Mouse (Mus musculus) activated CD4-positive, CD25-positive, alpha-beta regulatory T cell (primary cell): Measurements from ENCODE around the gene Ubl7. TPM values are rescaled to one million over a fixed set of nuclear protein-coding genes. Genes with fewer than 3 reads are reported as not detected.

Experiments used
- polyA plus RNA-seq, 2 experiments: library from polyadenylated mRNA; unstranded; fragments of 100-300 nt; shearing (Covaris generic); gene quantifications; one replicate each; pipeline ENCODE4 v1.2.1; 2017

Ubl7 gene
- 100 to 1,000 TPM; 113 to 114 TPM for polyA plus RNA-seq

DNA sequence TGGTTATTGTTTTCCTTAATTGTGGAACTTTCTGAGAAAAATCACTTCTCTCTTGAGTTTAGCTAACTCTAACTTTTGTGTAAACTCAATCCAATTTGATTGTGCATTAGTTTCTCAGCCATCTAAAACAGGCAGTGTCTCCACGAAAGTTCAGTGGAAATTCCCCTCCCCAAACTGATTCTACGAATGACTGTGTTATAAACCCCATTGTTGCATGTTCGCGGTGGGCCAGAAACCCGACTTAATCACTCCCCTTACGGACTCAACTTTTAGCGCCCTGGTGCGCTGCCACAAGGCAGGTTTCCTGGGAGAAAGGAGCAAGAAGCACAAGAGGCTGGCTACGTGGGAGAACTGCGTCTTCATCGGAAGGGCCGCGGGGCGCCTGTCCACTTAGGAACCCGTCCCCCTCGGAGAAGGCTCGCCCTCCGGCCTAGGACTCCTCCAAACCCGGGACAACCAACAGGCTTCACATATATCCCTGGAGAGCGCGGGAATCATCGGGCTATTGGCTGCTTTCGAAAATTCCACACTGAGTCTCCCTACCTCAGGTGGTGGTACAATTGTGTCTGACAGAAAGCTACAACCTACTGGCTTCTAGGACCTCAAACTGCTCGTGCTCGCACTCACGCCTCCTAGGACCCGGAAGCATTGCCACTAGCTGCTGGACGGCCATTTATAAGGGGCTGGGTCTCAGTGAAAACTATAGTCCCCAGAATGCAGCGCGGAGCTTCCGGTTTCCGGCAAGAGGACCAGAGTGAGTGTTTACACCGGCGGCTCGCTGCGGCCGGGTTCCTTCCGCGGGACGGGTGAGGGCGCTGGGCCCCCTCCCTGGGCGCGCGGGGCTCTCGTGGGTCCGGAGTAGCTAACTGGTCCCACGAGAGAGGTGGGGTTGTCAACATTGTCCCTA is at the start of gene Ubl7:
Gene Ubl7 (plus strand): TSS at position 726 of the 907 bp plus-strand sequence.

GRCm38 (mm10) chr9:57939431-57940348 is 28.9 kb downstream of the Ubl7 start, which contains the start of gene Sema7a:
Gene Sema7a, plus strand, starts transcription at chr9:57940112.

Other genes with a start within 250 kb of the Ubl7 start
- gene Cyp1a2, start 227.3 kb upstream of the Ubl7 start, polyA plus RNA-seq, result under 1 TPM in 1 of 2 experiments, not detected in 1; 0.12 TPM
- gene Cyp1a1, start 223.1 kb upstream of the Ubl7 start, polyA plus RNA-seq, result under 1 TPM in 1 of 2 experiments, not detected in 1; 0.32 TPM
- 10 to 100 TPM; 29.6 to 35.3 TPM for gene Edc3, start 202.4 kb upstream of the Ubl7 start, polyA plus RNA-seq
- gene Clk3, start 145.1 kb upstream of the Ubl7 start, polyA plus RNA-seq, result 100 to 1,000 TPM; 118 to 137 TPM
- gene Arid3b, start 74.2 kb upstream of the Ubl7 start, polyA plus RNA-seq, result 10 to 100 TPM; 29.7 to 43.5 TPM
- gene Sema7a, start 29.1 kb downstream of the Ubl7 start, polyA plus RNA-seq, result 1 to 10 TPM in 1 of 2 experiments, under 1 TPM in 1; 0.36 to 1.3 TPM
- gene Cyp11a1, start 95.4 kb downstream of the Ubl7 start, polyA plus RNA-seq, result 1 to 10 TPM in 1 of 2 experiments, not detected in 1; 1.3 TPM
- gene Stra6, start 152.8 kb downstream of the Ubl7 start, polyA plus RNA-seq, result 1 to 10 TPM; 2.2 to 3.2 TPM
- under 1 TPM; 0.33 to 0.62 TPM for gene Ccdc33, start 207.8 kb downstream of the Ubl7 start, polyA plus RNA-seq